Mouse (Mus musculus) adrenal gland, adult 8-10 months (tissue): ENCODE measurements around the gene Znhit1. TPM values are rescaled to one million over a fixed set of nuclear protein-coding genes. Genes with fewer than 3 reads are reported as not detected.
"Not testable (repeated sequence)": the region's sequence is repeated elsewhere in the genome, so short reads cannot be mapped to it uniquely, and the experiment has no call there.

Experiments
- DNase-seq: peaks from one replicate; pipeline ENCODE4 v3.0.0; 2022
- microRNA-seq, 2 experiments: library from miRNA; unstranded; fragments of <30 nt; microRNA quantifications; one replicate each; pipeline ENCODE4 v1.2.0; 2022
- total RNA-seq, 4 experiments: library from RNA; stranded (reverse); gene quantifications; 2 replicates each; pipeline ENCODE4 v1.2.4; 2022

Znhit1 gene
- total RNA-seq, 4 experiments from 2014 or later, result 77.8 to 96.8 (median 83.5) TPM

DNA sequence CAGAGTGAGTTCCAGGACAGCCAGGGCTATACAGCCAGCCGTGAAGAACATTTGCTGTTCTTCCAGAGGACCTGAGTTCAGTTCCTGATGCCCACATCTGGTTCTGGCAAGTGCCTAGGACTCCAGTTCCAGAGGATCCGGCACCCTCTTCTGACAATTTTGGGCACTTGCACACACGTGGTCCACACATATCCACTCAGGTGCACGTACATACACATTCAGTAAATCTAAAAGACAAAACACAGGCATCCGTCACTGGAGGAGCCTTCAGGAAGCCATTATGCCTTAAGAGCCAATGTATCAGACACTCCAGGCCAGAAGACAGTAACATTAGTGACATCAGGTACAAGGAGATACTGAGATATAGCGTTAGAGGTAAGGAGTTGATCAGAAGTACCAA lies 37.3 kb downstream of the Znhit1 start:
- DNase-seq, result no peak

DNA sequence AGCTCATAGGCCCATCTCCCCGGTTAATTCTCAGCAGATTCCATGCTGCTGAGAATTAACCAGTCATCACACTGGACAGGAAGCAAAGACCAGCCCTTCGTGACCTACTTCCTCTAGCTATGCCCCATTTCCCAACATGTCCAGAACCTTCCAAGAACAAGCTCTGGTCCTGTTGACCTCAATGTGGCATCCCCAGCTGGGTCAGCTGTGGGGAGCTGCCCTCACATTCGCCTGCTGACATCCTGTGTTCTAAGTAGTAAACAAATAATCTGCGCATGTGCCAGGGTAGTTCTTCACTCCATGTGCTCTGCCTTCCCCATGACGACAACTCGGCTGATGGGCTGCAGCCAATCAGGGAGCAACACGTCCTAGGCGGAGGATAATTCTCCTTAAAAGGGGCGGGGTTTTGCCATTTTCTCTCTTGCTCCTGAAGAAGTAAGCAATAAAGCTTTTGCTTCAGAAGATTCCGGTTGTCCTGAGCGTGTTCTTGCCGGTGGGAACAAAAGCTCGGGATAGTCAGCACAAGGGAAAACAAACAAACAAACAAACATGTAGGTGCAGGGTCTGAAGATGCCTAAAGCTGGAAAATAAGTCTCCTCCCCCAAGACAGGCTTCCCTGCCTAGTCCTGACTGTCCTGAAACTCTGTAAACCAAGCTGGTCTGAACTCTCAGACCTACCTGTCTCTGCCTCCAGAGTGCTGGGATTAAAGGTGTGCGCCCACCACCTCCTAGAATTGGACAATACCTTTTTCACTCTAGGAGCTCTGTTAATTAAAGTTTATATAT lies 38.1 kb downstream of the Znhit1 start:
- DNase-seq, result not testable (repeated sequence)

DNA sequence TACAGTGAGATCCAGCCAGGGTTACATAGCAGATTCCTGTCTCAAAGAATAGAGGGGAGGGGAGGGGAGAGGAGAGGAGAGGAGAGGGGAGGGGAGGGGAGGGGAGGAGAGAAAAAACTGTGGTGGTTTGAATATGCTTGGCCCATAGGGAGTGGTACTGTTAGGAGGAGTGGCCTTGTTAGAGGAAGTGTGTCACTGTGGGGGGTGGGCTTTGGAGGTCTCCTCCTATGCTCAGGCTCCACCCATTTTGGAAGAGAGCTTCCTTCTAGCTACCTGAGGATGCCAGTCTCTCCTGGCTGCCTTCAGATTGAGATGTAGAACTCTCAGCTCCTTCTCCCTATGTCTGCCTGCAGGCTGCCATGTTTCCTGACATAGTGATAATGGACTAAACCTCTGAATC lies 39.9 kb downstream of the Znhit1 start:
- no peak for DNase-seq

DNA sequence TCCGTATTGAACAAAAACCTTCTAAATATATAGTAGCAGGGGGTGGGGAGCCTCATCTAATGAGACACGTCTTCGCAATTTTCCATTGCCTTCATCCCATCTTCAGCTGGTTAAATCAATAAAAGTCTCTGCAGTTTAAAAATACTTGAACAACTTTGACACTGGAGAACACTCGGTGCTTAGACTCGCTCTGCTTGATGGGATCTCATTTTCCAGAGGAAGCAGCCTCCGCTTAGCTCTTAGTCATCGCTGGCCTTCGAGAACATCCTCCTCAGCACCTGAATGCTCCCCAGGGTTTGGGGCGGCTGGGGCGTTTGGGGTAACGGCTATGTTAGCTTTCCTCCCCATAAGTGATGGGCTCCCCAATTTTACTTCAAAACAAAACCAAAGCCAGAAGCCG lies 42.7 kb downstream of the Znhit1 start:
- DNase-seq, result no peak

DNA sequence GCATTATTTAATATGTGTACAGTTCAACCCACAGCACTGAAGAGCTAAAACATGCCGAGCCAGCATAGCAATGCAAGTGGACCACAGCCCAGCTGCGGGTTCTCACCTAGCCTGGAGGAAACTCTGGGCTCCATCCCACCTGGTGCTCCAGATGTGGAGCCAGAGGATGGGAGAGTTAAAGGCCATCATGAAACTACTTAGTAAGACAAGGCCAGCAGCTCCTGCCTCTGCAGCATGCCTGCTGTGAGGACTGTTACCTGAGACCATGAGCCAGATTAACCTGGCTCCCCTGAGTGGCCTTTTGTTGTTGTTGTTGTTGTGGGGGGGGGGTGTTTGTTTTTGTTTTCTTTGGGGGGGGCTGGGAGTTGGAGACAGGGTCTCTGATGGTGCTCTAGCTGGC lies 44.4 kb downstream of the Znhit1 start:
- DNase-seq, result no peak

DNA sequence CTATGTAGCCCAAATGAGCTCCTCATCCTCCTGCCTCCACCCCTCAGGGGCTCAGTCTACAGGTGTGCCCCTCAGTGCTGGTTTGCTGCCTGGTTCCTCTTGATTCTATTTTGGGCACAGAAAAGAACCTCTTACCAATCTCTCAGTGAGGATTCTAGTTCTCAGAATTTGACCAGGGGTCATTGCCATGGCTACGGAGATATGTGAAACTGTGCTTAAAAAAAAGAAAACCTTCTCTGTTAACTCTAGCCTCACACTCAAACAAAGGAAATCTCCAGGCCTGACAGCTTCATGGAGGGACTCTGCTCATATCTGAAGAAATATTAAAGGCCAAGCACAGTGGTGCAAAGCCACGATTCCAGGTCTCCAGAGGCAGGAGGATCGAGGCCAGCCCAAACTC lies 45.0 kb downstream of the Znhit1 start:
- no peak for DNase-seq

DNA sequence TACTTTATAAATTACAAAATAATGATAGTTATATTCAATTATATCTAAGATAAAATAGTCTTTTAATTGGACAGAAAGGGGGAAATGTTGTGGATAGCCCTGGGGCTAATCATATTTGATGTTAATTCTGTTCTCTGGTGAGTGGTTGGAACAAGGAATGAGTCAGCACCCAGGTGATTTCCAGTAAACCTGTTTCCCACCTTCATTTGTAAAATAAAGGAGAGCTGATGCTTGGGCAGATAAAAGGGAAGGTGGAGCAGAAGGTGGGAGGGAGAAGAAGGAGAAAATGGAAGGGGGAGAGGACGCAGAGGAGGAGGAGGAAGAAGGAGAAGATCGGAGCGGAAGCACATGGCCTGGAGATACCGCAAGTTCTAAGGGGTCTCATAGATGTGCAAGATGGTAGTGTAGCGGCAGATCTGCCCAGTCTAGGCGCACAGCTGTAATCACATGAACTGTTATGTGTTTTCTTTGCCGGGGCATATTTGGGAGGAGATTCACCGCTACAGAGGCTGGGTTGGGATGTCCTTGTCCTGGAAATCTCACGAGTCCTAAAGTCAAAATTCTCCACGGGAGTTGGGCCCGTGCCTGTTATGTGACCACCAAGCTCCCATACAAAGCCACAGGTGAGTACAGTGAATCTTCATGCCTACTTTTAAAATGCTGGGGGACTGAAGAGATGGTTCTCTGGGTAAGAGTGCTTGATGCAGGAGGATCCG lies 46.8 kb downstream of the Znhit1 start:
- DNase-seq, result no peak

DNA sequence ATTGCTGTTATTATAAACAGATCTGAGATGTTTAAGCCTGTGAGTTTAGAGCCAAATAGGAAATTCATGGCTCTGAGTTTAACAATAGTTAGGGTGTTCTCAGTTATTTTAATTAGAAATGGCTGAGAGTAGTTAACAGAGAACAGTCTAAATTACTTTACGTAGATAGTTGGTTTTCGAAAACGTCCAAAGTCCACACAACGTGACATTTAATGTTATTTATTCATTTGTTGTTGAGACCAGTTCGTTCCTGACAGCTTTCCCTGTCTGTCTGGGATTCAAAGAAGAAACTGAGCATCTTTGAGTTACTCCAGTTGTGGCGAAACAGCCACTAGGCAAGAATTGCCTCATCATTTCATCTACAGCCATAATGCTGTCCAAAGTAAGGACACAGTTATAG lies 47.8 kb downstream of the Znhit1 start:
- DNase-seq, result not testable (repeated sequence)

DNA sequence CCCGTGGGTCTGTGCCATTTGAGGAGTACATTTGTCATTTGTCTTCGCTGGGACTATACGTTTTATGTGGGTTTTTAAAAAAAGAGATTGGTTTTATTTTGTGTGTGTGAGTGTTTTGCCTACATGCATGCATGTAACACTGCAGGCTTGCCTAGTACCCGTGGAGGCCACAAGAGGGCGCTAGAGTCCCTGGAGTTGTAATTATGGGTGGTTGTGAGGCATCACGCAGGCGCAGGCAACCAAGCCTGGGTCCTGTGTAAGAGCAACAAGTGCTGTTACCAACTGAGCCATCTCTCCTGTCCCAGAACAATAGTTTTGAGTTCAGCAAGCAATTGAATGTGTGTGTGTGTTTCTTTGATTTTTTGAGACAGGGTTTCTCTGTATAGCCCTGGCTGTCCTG lies 48.5 kb downstream of the Znhit1 start:
- no peak for DNase-seq

DNA sequence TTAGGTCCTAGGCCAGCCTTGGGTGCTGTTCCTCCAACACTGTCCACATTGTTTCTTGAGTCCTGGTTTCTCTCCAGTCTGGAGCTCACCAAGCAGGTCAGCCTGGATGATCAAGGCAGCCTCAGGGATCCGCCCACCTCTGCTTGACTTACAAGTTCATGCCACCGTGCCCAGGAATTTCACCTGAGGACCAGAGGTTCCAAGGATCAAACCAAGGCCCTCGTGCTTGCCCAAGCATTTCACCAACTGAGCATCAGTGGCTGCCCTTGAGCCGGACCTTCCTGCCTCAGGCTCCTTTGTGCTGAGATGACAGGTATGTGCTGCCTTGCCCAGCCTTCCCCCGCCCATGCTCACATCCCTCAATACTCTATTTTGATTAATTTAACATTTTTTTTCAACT lies 50.2 kb downstream of the Znhit1 start:
- DNase-seq, result no peak

DNA sequence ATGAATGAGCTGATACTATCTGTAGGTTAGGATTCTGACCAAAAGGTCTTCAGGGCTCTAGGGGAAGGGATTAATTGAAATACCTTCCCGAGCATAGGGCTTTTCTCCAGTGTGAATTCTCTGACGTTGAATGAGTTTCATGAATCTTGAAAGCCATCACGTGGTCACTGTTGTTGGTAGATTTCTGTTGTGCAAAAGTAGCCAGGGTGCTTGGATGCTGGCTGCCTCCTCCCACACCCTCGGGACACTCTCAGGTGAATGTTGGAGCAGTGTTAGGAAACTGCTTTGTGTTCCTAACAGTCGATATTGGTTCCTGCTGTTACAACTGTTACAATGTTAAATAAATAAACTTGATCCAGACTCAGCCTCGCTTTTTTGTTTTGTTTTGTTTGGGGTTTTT lies 51.1 kb downstream of the Znhit1 start:
- DNase-seq, result no peak

DNA sequence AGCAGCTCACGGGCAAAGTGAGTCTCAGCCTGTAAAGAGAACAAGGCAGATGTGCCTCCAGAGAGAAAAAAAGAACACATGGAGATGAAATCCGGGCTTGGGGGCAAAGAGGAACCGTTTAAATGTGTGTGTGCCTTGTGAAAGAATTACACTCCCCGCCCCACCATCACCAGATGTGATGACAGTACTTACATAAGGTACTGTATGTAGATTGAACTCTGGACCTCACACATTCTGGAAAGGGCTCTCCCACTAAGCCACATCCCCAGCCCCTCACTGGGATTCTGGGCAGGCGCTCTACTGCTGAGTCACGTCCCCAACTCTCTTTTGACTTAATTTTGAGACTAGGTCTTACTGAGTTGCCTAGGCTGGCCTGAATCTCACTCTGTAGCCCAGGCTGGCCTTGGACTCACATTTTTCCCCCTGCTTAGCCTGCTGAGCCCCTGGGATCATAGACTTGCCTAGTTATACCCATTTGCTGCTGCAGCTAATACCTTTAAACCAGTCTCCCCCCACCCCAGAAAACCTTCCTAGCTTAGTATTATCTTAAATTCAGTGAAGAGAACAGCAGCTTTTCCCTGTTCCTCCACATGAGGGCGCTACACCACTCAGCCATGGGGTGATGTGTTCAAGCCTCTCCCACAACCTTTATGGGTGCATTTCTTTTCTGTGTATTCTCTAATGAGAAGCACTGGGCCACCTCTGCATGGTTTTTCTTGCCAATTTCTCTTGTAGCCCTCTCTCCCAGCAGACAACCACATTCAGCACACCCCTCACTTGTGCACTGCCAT lies 51.7 kb downstream of the Znhit1 start:
- DNase-seq, result no peak

DNA sequence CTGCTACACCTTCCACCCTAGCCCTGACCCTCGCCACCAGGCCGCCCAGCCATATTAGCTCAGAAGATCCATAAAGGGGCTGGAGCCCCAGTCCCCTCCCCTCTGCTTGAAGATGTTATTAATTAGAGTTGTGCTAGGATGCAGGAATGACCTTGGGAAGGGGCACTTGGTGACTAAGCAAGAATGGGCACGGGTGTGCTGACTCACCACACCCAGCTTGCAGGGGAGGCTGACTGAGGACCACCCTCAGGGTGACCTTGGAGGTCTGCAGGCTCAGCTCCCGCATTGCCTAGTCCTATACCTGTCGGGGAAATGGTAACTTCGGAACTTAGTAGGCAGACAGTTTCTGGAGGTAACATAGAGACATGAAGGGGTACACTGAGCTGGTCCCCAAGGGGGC lies 53.9 kb downstream of the Znhit1 start:
- no peak for DNase-seq

DNA sequence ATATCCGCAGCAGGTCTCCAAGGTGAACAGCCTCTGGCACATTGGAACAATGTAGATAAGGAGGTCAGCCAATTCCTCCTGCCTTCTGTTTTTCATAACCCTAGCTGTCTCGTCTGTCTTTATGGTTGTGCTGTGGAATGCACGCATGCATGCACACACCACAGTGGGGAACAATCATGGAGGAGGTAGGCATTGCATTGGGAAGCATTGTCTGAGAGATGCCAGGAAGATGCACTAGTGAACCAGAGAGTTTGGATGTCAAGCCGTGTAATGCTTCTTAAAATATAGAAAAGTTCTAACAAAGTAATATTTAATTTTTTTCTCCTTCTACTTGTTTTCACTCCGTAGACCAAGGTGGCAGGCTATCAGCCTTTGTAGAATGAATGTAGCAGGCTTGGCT lies 54.9 kb downstream of the Znhit1 start:
- DNase-seq, result no peak

Small RNA genes lying within 50 kb of the gene (microRNA-seq; reads per million reads assigned to microRNA genes)
- 14.2 to 23.8 reads per million in 2 experiments for gene Mir702

Other genes starting within 250 kb of the Znhit1 start
- 1 to 10 TPM in 2 of 4 experiments, under 1 TPM in 2; 0.22 to 1.4 (median 0.94) TPM for gene Col26a1, start 104.8 kb downstream of the Znhit1 start, total RNA-seq
- gene Ift22, start 79.9 kb downstream of the Znhit1 start, total RNA-seq, result 10 to 100 TPM; 30.5 to 53.5 (median 41.9) TPM
- 100 to 1,000 TPM; 210 to 255 (median 217) TPM for gene Fis1, start 34.7 kb downstream of the Znhit1 start, total RNA-seq
- 10 to 100 TPM in 3 of 4 experiments, 1 to 10 TPM in 1; 9.5 to 13.7 (median 12.1) TPM for gene Cldn15, start 21.4 kb downstream of the Znhit1 start, total RNA-seq
- gene Plod3, start 1.0 kb downstream of the Znhit1 start, total RNA-seq, result 10 to 100 TPM; 68.6 to 74.5 (median 72.1) TPM
- gene Vgf, start 38.4 kb upstream of the Znhit1 start, total RNA-seq, result 10 to 100 TPM in 2 of 4 experiments, 1 to 10 TPM in 2; 4.4 to 20.9 (median 9.9) TPM
- gene Ap1s1, start 58.1 kb upstream of the Znhit1 start, total RNA-seq, result 100 to 1,000 TPM; 104 to 120 (median 106) TPM
- gene Serpine1, start 84.2 kb upstream of the Znhit1 start, total RNA-seq, result 1 to 10 TPM; 2.7 to 9.5 (median 6.5) TPM
- 10 to 100 TPM; 44.0 to 57.1 (median 54.0) TPM for gene Trim56, start 128.2 kb upstream of the Znhit1 start, total RNA-seq
- not detected for gene Muc3, start 161.3 kb upstream of the Znhit1 start, total RNA-seq
- gene Muc3a, start 224.4 kb upstream of the Znhit1 start, total RNA-seq, result 1 to 10 TPM in 1 of 4 experiments, under 1 TPM in 2, not detected in 1; 0.14 to 1.0 (median 0.75) TPM